In the genomic region with DNA sequence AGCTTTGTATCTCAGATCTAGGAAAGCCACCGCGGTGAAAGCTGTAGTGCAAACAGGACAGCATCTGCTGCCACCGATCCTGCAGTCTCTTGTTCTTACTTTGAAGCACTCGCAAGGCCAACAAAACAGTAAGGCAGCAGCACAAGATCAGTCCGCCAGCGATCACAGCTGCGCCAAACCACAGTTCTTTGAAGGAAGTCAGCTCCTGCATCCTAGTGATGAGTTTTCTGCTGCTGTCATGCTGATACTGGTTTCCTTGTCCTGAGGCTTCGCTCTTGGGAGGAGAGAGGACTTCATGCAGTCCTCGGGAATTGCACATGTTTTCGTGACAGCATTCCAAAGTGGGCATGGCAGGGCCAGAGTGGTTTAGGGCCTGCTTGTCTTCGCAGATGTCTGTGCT, we compare ENCODE assay signal across 9 mouse cellular contexts. TPM values are rescaled to one million over a fixed set of nuclear protein-coding genes. Genes with fewer than 3 reads are reported as not detected.
DNase-seq lines count a peak whose midpoint lies in the region; TF ChIP-seq lines count a peak whose summit lies in the region.
"Had no signal": no experiment of that assay in that cellular context is flagged by ENCODE, and none has a peak within 500 bp of the region (broad histone marks: within the 10 kb centered on the region; RNA-seq: fewer than 3 reads in every experiment).

No protein-coding gene starts in this region.

- H3K4me3 ChIP-seq in testis, adult 2 months (ENCODE audit: control insufficient read depth, low read depth, low read length), result peak overlapping the region; percentile 83
- H3K4me3 ChIP-seq in megakaryocyte, embryonic 14.5 days (replicated peaks), result peak overlapping the region; percentile 91

- TF ChIP-seq POLR2A in testis, adult 2 months (IDR thresholded peaks at IDR 0.05; ENCODE audit: control insufficient read depth, low read depth, low read length), result no peak

- no peak for TF ChIP-seq CTCF in testis, adult 2 months (IDR thresholded peaks at IDR 0.05; ENCODE audit: control insufficient read depth, insufficient read depth, insufficient replicate concordance, low read depth, low read length)

- H3K36me3 ChIP-seq in testis, adult 2 months (ENCODE audit: control insufficient read depth, insufficient read depth, low read length), result no peaks in the 10 kb centered on the region
- no peaks in the 10 kb centered on the region for H3K36me3 ChIP-seq in megakaryocyte, embryonic 14.5 days (replicated peaks; ENCODE audit: low read length)

- no peaks in the 10 kb centered on the region for H3K9me3 ChIP-seq in megakaryocyte, embryonic 14.5 days

- no peak overlapping the region for H3K27ac ChIP-seq in testis, adult 2 months (ENCODE audit: control insufficient read depth, insufficient read depth, low read depth, low read length)

- no peaks in the 10 kb centered on the region for H3K27me3 ChIP-seq in testis, adult 2 months (ENCODE audit: control insufficient read depth, insufficient read depth, low read length)
- peaks cover 9% of the 10 kb centered on the region for H3K27me3 ChIP-seq in megakaryocyte, embryonic 14.5 days (replicated peaks)

- DNase-seq in embryo, embryonic 11 days, result peak; percentile 5
- DNase-seq in embryo, embryonic 10.5 days (ENCODE audit: low spot score), result no peak
- DNase-seq in testis, postnatal 10 days (ENCODE audit: low spot score), result no peak
- DNase-seq in induced T-regulatory cell, adult 2 months (ENCODE audit: low read depth), result peak; percentile 57
- DNase-seq in thymus, postnatal 0 days (ENCODE audit: low spot score), result peak; percentile 86
- no peak for DNase-seq in ovary, postnatal 14 days (ENCODE audit: low spot score)

- H3K4me1 ChIP-seq in testis, adult 2 months (ENCODE audit: control insufficient read depth, insufficient read depth, low read length), result peaks cover 9% of the 10 kb centered on the region
- H3K4me1 ChIP-seq in megakaryocyte, embryonic 14.5 days, result peaks cover 13% of the 10 kb centered on the region

RNA-seq across cellular contexts. Expression of gene Gm14085, which starts 17.8 kb away (rescaled TPM):
- 0.14 and 0.19 TPM in 2 replicates for polyA plus RNA-seq in testis, adult 2 months (2012; rRNA removed)
- not detected in 2 replicates for polyA plus RNA-seq in megakaryocyte, embryonic 14.5 days (2012; ENCODE audit: insufficient read depth, low replicate concordance)
- polyA plus RNA-seq in thymus, postnatal 0 days (2015; fragmentation: Nextera tagmentation; extraction: Ambion mirVana), result 5.4 and 8.8 TPM in 2 replicates
- polyA plus RNA-seq: C2C12 had no signal

RNA-seq across cellular contexts. Expression of gene Slc28a2, which starts 40.6 kb away (rescaled TPM):
- polyA plus RNA-seq in testis, adult 2 months (2012; rRNA removed), result 0.20 and 0.26 TPM in 2 replicates
- polyA plus RNA-seq in megakaryocyte, embryonic 14.5 days (2012; ENCODE audit: insufficient read depth, low replicate concordance), result 0.03 TPM in 1 of 2 replicates, not detected in the other
- polyA plus RNA-seq in thymus, postnatal 0 days (2015; fragmentation: Nextera tagmentation; extraction: Ambion mirVana), result 25.0 and 29.1 TPM in 2 replicates

Comparison
In these comparisons a context has a peak if more than half of its experiments do, and no peak if none do; other contexts are left out.
1. DNase-seq: peak in embryo, embryonic 11 days (single experiment), induced T-regulatory cell, adult 2 months (single experiment) and thymus, postnatal 0 days (single experiment); none in embryo, embryonic 10.5 days (single experiment), testis, postnatal 10 days (single experiment) and ovary, postnatal 14 days (single experiment).
2. RNA of gene Slc28a2, which starts 40.6 kb away (polyA plus RNA-seq): 25.0 to 29.1 TPM in thymus, postnatal 0 days; 0.20 to 0.26 TPM in testis, adult 2 months and 0.03 TPM in megakaryocyte, embryonic 14.5 days; every median in the first group is over 10 times any median in the second.